Mouse (Mus musculus) heart, embryonic 10.5 days (tissue): Measurements from ENCODE around the gene Pknox2. TPM values are rescaled to one million over a fixed set of nuclear protein-coding genes. Genes with fewer than 3 reads are reported as not detected.

Experiments
- DNase-seq: peaks from one replicate; pipeline ENCODE4 v3.0.0-alpha.2; 2017; ENCODE audit warnings: low spot score
- H3K27ac ChIP-seq: fragments of 300-500 bp; sonication (generic); 2 replicates; pipeline ENCODE4 v1.5.1; 2016; ENCODE audit warnings: mild to moderate bottlenecking
- H3K27me3 ChIP-seq: fragments of 300-500 bp; sonication (generic); 2 replicates; pipeline ENCODE4 v1.6.1; 2016; ENCODE audit warnings: mild to moderate bottlenecking; ENCODE audit not compliant: poor library complexity, insufficient read depth, severe bottlenecking
- H3K36me3 ChIP-seq: fragments of 300-500 bp; sonication (generic); 2 replicates; pipeline ENCODE4 v1.6.1; 2016; ENCODE audit warnings: mild to moderate bottlenecking, moderate library complexity
- H3K4me1 ChIP-seq: fragments of 300-500 bp; sonication (generic); 2 replicates; pipeline ENCODE4 v1.6.1; 2016; ENCODE audit warnings: mild to moderate bottlenecking
- H3K4me3 ChIP-seq: fragments of 300-500 bp; sonication (generic); 2 replicates; pipeline ENCODE4 v1.5.1; 2016; ENCODE audit warnings: mild to moderate bottlenecking, moderate library complexity
- H3K9me3 ChIP-seq: fragments of 300-500 bp; sonication (generic); 2 replicates; pipeline ENCODE4 v1.6.1; 2016; ENCODE audit warnings: mild to moderate bottlenecking, moderate library complexity
- WGBS: fragments of 180-500 bp; shearing (Covaris S2); methylation state at CpG from one replicate; pipeline ENCODE4 v1.1.7; 2016; 5-methylcytosine and 5-hydroxymethylcytosine counted together
- polyA plus RNA-seq: library from polyadenylated mRNA; unstranded; fragments of >200 nt; fragmentation: Nextera tagmentation; extraction: Ambion mirVana; gene quantifications from 2 replicates; pipeline ENCODE4 v1.2.1, GENCODE M21; 2016

Pknox2 gene
- polyA plus RNA-seq, 1 experiment from 2014 or later = 9.1 TPM

DNA sequence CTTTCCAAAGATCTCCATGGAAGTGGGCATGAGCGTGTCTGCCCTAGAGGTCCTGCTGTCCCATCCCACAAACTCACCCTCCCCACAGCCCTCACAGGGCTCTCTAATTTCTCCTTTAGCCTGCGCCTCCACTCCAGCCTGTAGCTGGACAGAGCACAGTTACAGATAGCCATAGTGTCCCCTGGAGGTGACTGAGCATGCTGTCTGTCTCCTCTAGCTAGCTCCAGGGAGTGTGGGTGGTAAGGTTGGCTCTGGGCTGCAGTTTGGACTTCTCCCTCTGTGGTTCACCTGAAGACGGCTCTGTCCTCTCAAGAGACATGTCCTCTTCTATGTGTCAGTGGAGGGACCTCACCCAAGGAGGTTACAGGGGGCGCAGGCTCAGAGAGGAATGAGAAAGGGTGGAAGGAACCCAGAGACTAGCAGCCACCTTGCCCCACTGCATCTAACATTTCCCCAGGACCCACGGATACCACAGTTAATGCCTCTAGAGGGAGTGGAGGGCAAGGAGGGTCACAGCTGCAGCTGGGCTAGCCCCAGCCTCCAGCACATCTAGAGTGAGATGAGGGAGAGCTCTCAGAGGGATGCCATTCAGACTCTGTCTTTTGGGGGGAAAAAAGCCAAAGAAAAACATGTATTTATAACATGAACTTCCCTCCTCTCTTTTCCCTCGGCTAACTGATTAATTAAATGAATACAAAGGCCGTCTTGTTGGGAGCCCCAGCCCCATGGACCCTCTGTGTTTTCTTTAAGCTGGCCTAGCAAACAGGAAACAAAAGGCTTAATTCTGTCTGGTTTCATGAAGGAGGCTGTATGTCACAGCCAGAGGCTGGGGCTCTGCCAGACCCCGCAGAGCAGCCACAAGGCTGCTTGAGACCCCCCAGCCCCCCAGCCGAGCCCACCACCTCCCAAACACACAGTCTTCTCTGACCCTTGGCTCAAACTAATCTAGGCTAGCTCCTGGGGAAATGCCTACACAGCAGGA is 32.6 kb downstream of the Pknox2 start:
- H3K9me3 ChIP-seq = no peaks in the 10 kb centered on the region
- WGBS = 36% methylated on average over 9 of the region's 9 CpGs
- H3K36me3 ChIP-seq = no peaks in the 10 kb centered on the region
- H3K27me3 ChIP-seq = no peaks in the 10 kb centered on the region
- DNase-seq = no peak
- H3K4me3 ChIP-seq = no peak overlapping the region
- peak overlapping the region; percentile 62 for H3K27ac ChIP-seq
- peaks cover 14% of the 10 kb centered on the region for H3K4me1 ChIP-seq

GRCm38 (mm10) chr9:37107546-37107945 is 39.7 kb downstream of the Pknox2 start:
- 81% methylated on average over 2 of the region's 2 CpGs for WGBS
- no peaks in the 10 kb centered on the region for H3K36me3 ChIP-seq
- H3K4me1 ChIP-seq = peaks cover 22% of the 10 kb centered on the region
- peak overlapping the region; percentile 52; the same call in 1 of the 2 replicates for H3K27ac ChIP-seq
- no peak for DNase-seq
- no peak overlapping the region for H3K4me3 ChIP-seq
- no peaks in the 10 kb centered on the region for H3K27me3 ChIP-seq
- H3K9me3 ChIP-seq = no peaks in the 10 kb centered on the region

- Histone ChIP-seq H3K4me3 (no peak overlapping the region), H3K27me3 (no peaks in the 10 kb centered on the region), H3K4me1 (peaks cover 27% of the 10 kb centered on the region), H3K9me3 (no peaks in the 10 kb centered on the region), H3K27ac (peak overlapping the region; percentile 52; the same call in 1 of the 2 replicates), H3K36me3 (no peaks in the 10 kb centered on the region)
- WGBS = 48% methylated on average over 3 of the region's 3 CpGs
- no peak for DNase-seq
Observed at GRCm38 (mm10) chr9:37106808-37107207, 40.4 kb downstream of the Pknox2 start.

DNA sequence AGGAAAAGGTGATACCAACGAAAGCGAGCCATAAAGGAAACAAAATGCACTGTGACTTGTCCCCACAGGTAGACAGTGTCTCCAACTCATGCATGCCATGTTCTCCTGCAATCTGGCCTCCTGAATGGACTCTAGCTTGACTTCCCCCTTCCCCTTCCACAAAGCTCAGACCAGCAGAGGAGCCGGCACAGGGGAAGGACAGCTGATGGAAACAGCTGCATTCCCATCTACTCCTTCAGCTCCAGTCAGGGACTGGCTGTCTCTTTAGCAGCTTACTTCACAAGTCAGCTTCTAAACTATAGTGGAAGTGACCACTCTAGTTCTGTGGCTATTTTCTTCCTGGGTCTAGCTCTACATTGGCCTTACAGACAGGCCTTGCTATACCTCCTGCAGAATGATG is 43.0 kb downstream of the Pknox2 start:
- DNase-seq = no peak
- Histone ChIP-seq H3K27me3 (no peaks in the 10 kb centered on the region), H3K36me3 (no peaks in the 10 kb centered on the region), H3K4me3 (no peak overlapping the region), H3K4me1 (peaks cover 45% of the 10 kb centered on the region), H3K9me3 (no peaks in the 10 kb centered on the region), H3K27ac (no peak overlapping the region)
- 64% methylated on average over 3 of the region's 3 CpGs for WGBS

GRCm38 (mm10) chr9:37103778-37104177 is 43.4 kb downstream of the Pknox2 start:
- peaks cover 45% of the 10 kb centered on the region for H3K4me1 ChIP-seq
- H3K4me3 ChIP-seq = no peak overlapping the region
- DNase-seq = no peak
- WGBS = 66% methylated on average over 5 of the region's 5 CpGs
- no peak overlapping the region for H3K27ac ChIP-seq
- H3K9me3 ChIP-seq = no peaks in the 10 kb centered on the region
- H3K27me3 ChIP-seq = no peaks in the 10 kb centered on the region
- no peaks in the 10 kb centered on the region for H3K36me3 ChIP-seq

DNA sequence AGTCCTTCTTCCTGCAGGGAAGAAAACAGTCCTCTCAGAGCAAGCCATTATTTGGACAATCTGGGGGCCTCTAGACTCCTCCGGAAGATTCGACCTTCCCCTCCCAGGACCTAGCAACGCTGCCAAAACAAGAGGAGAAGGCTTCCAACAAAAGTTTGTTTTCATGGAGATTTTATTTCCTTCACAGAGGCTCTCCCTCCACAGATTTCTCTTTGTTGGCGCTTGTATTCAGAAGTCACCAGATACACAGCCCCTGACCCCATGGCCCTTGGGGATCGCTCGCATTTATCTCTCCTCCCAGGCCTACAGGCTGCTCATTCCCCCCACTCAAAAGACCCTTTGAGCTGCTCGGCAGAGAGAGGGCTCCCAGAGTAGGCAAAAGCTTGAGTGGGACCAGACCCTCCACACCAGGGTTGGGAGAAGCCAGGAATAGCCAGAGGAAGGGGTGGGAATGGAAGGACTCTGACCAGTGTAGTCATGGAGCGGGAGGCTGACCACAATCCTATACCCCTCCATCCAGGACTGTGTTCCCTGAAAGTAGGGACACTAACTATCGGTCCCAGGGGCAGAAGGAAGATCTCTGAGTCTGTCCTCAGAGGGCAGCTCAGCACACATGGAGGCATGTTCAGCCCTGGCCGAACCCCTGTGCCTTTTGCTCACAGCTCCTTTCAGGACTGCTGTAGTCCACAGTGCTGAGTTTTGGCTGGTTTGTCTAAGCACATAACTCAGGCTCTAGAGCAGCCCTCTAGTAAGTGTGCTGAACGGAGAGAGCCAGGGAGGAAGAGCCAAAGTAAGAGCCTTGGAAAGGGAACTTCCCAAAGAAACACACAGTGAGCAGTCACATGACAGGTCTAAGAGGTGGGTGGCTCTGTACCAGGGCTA is 45.9 kb downstream of the Pknox2 start:
- WGBS = 46% methylated on average over 11 of the region's 11 CpGs
- no peaks in the 10 kb centered on the region for H3K9me3 ChIP-seq
- peaks cover 23% of the 10 kb centered on the region for H3K4me1 ChIP-seq
- DNase-seq = no peak
- peak overlapping the region; percentile 67 for H3K27ac ChIP-seq
- H3K27me3 ChIP-seq = no peaks in the 10 kb centered on the region
- no peaks in the 10 kb centered on the region for H3K36me3 ChIP-seq
- H3K4me3 ChIP-seq = no peak overlapping the region

GRCm38 (mm10) chr9:37099595-37099994 is 47.6 kb downstream of the Pknox2 start:
- Histone ChIP-seq H3K27me3 (no peaks in the 10 kb centered on the region), H3K36me3 (no peaks in the 10 kb centered on the region), H3K4me1 (peaks cover 29% of the 10 kb centered on the region), H3K27ac (no peak overlapping the region), H3K4me3 (no peak overlapping the region), H3K9me3 (no peaks in the 10 kb centered on the region)
- WGBS = 67% methylated on average over 3 of the region's 3 CpGs
- DNase-seq = no peak

DNA sequence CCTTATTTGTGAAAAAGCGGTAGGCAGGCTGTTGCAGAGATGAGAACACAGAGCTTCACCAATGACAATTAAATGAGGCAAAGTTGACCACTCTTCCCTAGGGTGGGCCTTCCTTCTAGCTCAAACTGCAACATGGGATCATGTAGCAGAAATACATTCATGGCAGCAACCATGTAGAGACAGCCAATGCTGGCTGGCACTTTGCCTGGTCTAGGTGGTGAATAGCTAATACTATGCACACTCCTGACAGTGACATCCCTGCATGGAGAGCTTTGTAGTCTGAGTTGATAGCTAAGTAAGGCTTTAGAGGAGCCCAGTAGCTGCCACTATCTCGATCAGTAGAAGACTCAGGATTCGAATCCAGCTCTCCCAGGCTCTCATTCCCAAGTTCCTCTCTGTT is 48.6 kb downstream of the Pknox2 start:
- H3K27ac ChIP-seq = no peak overlapping the region
- H3K27me3 ChIP-seq = no peaks in the 10 kb centered on the region
- no peaks in the 10 kb centered on the region for H3K36me3 ChIP-seq
- peaks cover 31% of the 10 kb centered on the region for H3K4me1 ChIP-seq
- no peak overlapping the region for H3K4me3 ChIP-seq
- no peak for DNase-seq
- no peaks in the 10 kb centered on the region for H3K9me3 ChIP-seq
- WGBS = 86% methylated on average over 3 of the region's 3 CpGs

- peaks cover 32% of the 10 kb centered on the region for H3K4me1 ChIP-seq
- 62% methylated on average over 11 of the region's 11 CpGs for WGBS
Observed at GRCm38 (mm10) chr9:37094230-37094990, 52.8 kb downstream of the Pknox2 start.

DNA sequence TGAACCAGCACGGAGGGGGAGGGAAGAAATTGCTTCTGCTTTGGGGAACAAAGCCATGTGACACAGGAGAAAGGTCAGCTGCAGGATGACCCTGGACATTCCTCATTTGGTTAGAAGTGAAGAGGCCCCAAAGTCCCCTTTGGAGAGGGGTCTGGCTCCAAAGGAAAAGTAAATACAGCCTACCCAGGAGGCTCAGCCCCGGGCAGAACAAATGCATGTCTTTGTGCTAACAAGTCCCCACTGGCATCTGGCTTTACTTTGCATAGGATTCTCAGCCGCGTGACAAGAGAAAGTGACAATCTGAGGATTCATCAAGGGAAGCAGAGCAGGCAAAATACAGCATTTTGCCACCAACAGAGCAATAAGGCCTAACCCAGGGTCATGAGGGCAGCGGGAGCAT is 54.1 kb downstream of the Pknox2 start:
- Histone ChIP-seq H3K4me3 (no peak overlapping the region), H3K4me1 (peaks cover 34% of the 10 kb centered on the region), H3K27ac (peak overlapping the region; percentile 81), H3K27me3 (no peaks in the 10 kb centered on the region), H3K36me3 (no peaks in the 10 kb centered on the region), H3K9me3 (no peaks in the 10 kb centered on the region)
- DNase-seq = no peak
- WGBS = 11% methylated on average over 5 of the region's 5 CpGs

More at GRCm38 (mm10) chr9:37094230-37094990, 52.8 kb downstream of the Pknox2 start:
- H3K9me3 ChIP-seq = no peaks in the 10 kb centered on the region
- H3K27ac ChIP-seq = 0 out of 2 replicates have a peak overlapping the region, but pooled peaks have one; percentile 29
- DNase-seq = no peak
- no peaks in the 10 kb centered on the region for H3K27me3 ChIP-seq
- H3K4me3 ChIP-seq = no peak overlapping the region
- H3K36me3 ChIP-seq = no peaks in the 10 kb centered on the region

- DNase-seq = no peak
- Histone ChIP-seq H3K36me3 (no peaks in the 10 kb centered on the region), H3K27ac (no peak overlapping the region), H3K4me3 (no peak overlapping the region), H3K9me3 (no peaks in the 10 kb centered on the region), H3K27me3 (no peaks in the 10 kb centered on the region), H3K4me1 (peaks cover 38% of the 10 kb centered on the region)
- 62% methylated on average over 6 of the region's 6 CpGs for WGBS
Observed at GRCm38 (mm10) chr9:37089894-37090652, 57.1 kb downstream of the Pknox2 start.

- no peak for DNase-seq
- Histone ChIP-seq H3K36me3 (no peaks in the 10 kb centered on the region), H3K27ac (no peak overlapping the region), H3K27me3 (no peaks in the 10 kb centered on the region), H3K9me3 (no peaks in the 10 kb centered on the region), H3K4me3 (no peak overlapping the region), H3K4me1 (peaks cover 16% of the 10 kb centered on the region; the same call in 1 of the 2 replicates)
- 68% methylated on average over 2 of the region's 2 CpGs for WGBS
Observed at GRCm38 (mm10) chr9:37085370-37085769, 61.8 kb downstream of the Pknox2 start.
